Mouse (Mus musculus) cerebral cortex, adult 2 months (tissue): ENCODE results near the gene Zfp93.

Source experiments
- WGBS: fragments of 180-500 bp; shearing (Covaris S2); methylation state at CpG from one replicate; pipeline ENCODE4 v1.1.7; 2018; 5-methylcytosine and 5-hydroxymethylcytosine counted together

Gene Zfp93

GRCm38 (mm10) chr7:24291387-24292090 is 21.3 kb downstream of the Zfp93 start:
- 93% methylated on average over 27 of the region's 27 CpGs for WGBS

GRCm38 (mm10) chr7:24293061-24293851 is 23.0 kb downstream of the Zfp93 start:
- 80% methylated on average over 12 of the region's 12 CpGs for WGBS

- WGBS, result 93% methylated on average over 4 of the region's 4 CpGs
These were observed 24.5 kb downstream of the Zfp93 start for GRCm38 (mm10) chr7:24294763-24295162.

- 95% methylated on average over 7 of the region's 7 CpGs for WGBS
These were observed 25.2 kb downstream of the Zfp93 start for GRCm38 (mm10) chr7:24295376-24295775.

GRCm38 (mm10) chr7:24296386-24296785 is 26.2 kb downstream of the Zfp93 start:
- 94% methylated on average over 7 of the region's 7 CpGs for WGBS

- WGBS, result 90% methylated on average over 15 of the region's 15 CpGs
These were observed 27.3 kb downstream of the Zfp93 start for GRCm38 (mm10) chr7:24297361-24298095.

- 2% methylated on average over 12 of the region's 12 CpGs for WGBS
These were observed 28.4 kb downstream of the Zfp93 start for GRCm38 (mm10) chr7:24298635-24298972.

- WGBS, result under 1% methylated on average over 47 of the region's 47 CpGs
These were observed 28.9 kb downstream of the Zfp93 start for GRCm38 (mm10) chr7:24298973-24299708.

GRCm38 (mm10) chr7:24299823-24300481 is 29.7 kb downstream of the Zfp93 start:
- WGBS, result 4% methylated on average over 18 of the region's 18 CpGs

- WGBS, result 9% methylated on average over 13 of the region's 13 CpGs
These were observed 30.6 kb downstream of the Zfp93 start, which contains the start of gene Zfp61 for GRCm38 (mm10) chr7:24300771-24301282. TSS of gene Zfp61 (minus strand) at chr7:24301232.

- 20% methylated on average over 29 of the region's 29 CpGs for WGBS
These were observed 45.7 kb downstream of the Zfp93 start for GRCm38 (mm10) chr7:24315726-24316566.

GRCm38 (mm10) chr7:24316567-24317092 is 46.4 kb downstream of the Zfp93 start, which contains the start of gene Zfp94:
TSS of gene Zfp94 (minus strand) at chr7:24316666.
- under 1% methylated on average over 33 of the region's 33 CpGs for WGBS

- 63% methylated on average over 6 of the region's 6 CpGs for WGBS
These were observed 48.7 kb downstream of the Zfp93 start for GRCm38 (mm10) chr7:24318942-24319341.

GRCm38 (mm10) chr7:24322593-24322992 is 52.4 kb downstream of the Zfp93 start:
- 77% methylated on average over 4 of the region's 4 CpGs for WGBS

- WGBS, result 39% methylated on average over 6 of the region's 6 CpGs
These were observed 55.0 kb downstream of the Zfp93 start for GRCm38 (mm10) chr7:24325197-24325596.

- WGBS, result 4% methylated on average over 13 of the region's 13 CpGs
These were observed 55.5 kb downstream of the Zfp93 start for GRCm38 (mm10) chr7:24325675-24326128.

GRCm38 (mm10) chr7:24326273-24327135 is 56.3 kb downstream of the Zfp93 start:
- 36% methylated on average over 20 of the region's 20 CpGs for WGBS
